Mouse (Mus musculus): ENCODE measurements around the gene E2f2.

Gene E2f2

GRCm38 (mm10) chr4:136154462-136154861 lies 17.7 kb upstream of the E2f2 start:
- ChIA-PET POLR2A (no interaction called here), CTCF (interaction anchor here in 2 of 4 experiments (0.6 to 0.9 kb wide), 2 partner anchors 9 to 23 kb away, joined by 3 to 4 read pairs; no protein-coding TSS in a partner anchor)

GRCm38 (mm10) chr4:136158498-136158897 lies 13.7 kb upstream of the E2f2 start:
- CTCF ChIA-PET, result interaction anchor here in 3 of 4 experiments (0.5 to 3.4 kb wide), 32 partner anchors 8 to 477 kb away, joined by 3 to 26 read pairs (median 4); partner anchors contain the start of gene Rpl11 (in 1 of the 3)
- POLR2A ChIA-PET, result interaction anchor here in 2 of 4 experiments (0.7 to 2.6 kb wide), 10 partner anchors 11 to 110 kb away, joined by 3 to 13 read pairs (median 7); partner anchors contain the start of gene Rpl11 (in 2 of the 2)

GRCm38 (mm10) chr4:136159802-136160397 lies 12.3 kb upstream of the E2f2 start:
- CTCF ChIA-PET, result interaction anchor here (0.6 to 3.4 kb wide), 54 partner anchors 9 to 240 kb away, joined by 3 to 26 read pairs (median 4); partner anchors contain the start of genes Rpl11 (in 2 of the 4), Asap3 (in 1 of the 4), E2f2 (in 1 of the 4) and Fuca1 (in 1 of the 4)
- POLR2A ChIA-PET, result interaction anchor here in 3 of 4 experiments (0.8 to 2.6 kb wide), 17 partner anchors 10 to 111 kb away, joined by 3 to 13 read pairs (median 5); partner anchors contain the start of genes Rpl11 (in 3 of the 3) and E2f2 (in 1 of the 3)

GRCm38 (mm10) chr4:136163448-136163847 lies 8.7 kb upstream of the E2f2 start:
- POLR2A ChIA-PET, result interaction anchor here in 2 of 4 experiments (0.6 to 2.8 kb wide), 15 partner anchors 8 to 1594 kb away, joined by 3 to 12 read pairs (median 3); partner anchors contain the start of gene Pithd1 (in 1 of the 2)

GRCm38 (mm10) chr4:136164981-136165380 lies 7.2 kb upstream of the E2f2 start:
- CTCF ChIA-PET, result interaction anchor here in 1 of 4 experiments (0.8 kb wide), 1 partner anchor 8 kb away, joined by 4 read pairs; no protein-coding TSS in a partner anchor
- POLR2A ChIA-PET, result interaction anchor here in 2 of 4 experiments (1.0 to 2.8 kb wide), 4 partner anchors 8 to 30 kb away, joined by 3 to 12 read pairs (median 4); no protein-coding TSS in a partner anchor

More at GRCm38 (mm10) chr4:136163448-136163847, 8.7 kb upstream of the E2f2 start:
- CTCF ChIA-PET, result interaction anchor here in 3 of 4 experiments (0.6 to 2.2 kb wide), 17 partner anchors 9 to 93 kb away, joined by 3 to 9 read pairs (median 4); partner anchors contain the start of gene E2f2 (in 1 of the 3)

GRCm38 (mm10) chr4:136167701-136168100 lies 4.5 kb upstream of the E2f2 start:
- CTCF ChIA-PET, result no interaction called here
- POLR2A ChIA-PET, result no interaction called here

GRCm38 (mm10) chr4:136170401-136170800 lies 1.8 kb upstream of the E2f2 start:
- CTCF ChIA-PET, result interaction anchor here in 2 of 4 experiments (0.6 to 4.2 kb wide), 3 partner anchors 10 to 154 kb away, joined by 3 to 36 read pairs (median 3); no protein-coding TSS in a partner anchor
- POLR2A ChIA-PET, result interaction anchor here in 2 of 4 experiments (0.6 to 5.9 kb wide), 8 partner anchors 10 to 373 kb away, joined by 3 to 34 read pairs (median 10); partner anchors contain the start of gene Rpl11 (in 1 of the 2)

- CTCF ChIA-PET, result interaction anchor here in 3 of 4 experiments (0.6 to 4.2 kb wide), 12 partner anchors 9 to 707 kb away, joined by 3 to 36 read pairs (median 3); partner anchors contain the start of gene Zfp46 (in 1 of the 3)
- POLR2A ChIA-PET, result interaction anchor here (0.6 to 5.9 kb wide), 39 partner anchors 9 to 1819 kb away, joined by 3 to 34 read pairs (median 4); partner anchors contain the start of genes Rpl11 (in 2 of the 4) and Asap3 (in 1 of the 4)
These were observed 739 bp upstream of the E2f2 start for GRCm38 (mm10) chr4:136171455-136171854.

GRCm38 (mm10) chr4:136172542-136173209 lies 482 bp downstream of the E2f2 start:
- CTCF ChIA-PET, result interaction anchor here (0.5 to 4.2 kb wide), 16 partner anchors 8 to 464 kb away, joined by 3 to 36 read pairs (median 4); partner anchors contain the start of gene Zfp46 (in 1 of the 4)
- POLR2A ChIA-PET, result interaction anchor here (0.5 to 5.9 kb wide), 42 partner anchors 8 to 1749 kb away, joined by 3 to 34 read pairs (median 6); partner anchors contain the start of genes Rpl11 (in 2 of the 4), Asap3 (in 1 of the 4) and Fuca1 (in 1 of the 4)

- POLR2A ChIA-PET, result interaction anchor here (0.5 to 5.9 kb wide), 31 partner anchors 7 to 694 kb away, joined by 3 to 34 read pairs (median 9); partner anchors contain the start of genes Rpl11 (in 2 of the 4), Asap3 (in 1 of the 4) and Fuca1 (in 1 of the 4)
- CTCF ChIA-PET, result interaction anchor here (0.7 to 4.2 kb wide), 10 partner anchors 7 to 465 kb away, joined by 3 to 36 read pairs (median 4); partner anchors contain the start of gene Zfp46 (in 1 of the 4)
These were observed 1.1 kb downstream of the E2f2 start for GRCm38 (mm10) chr4:136173210-136173715.

- ChIA-PET CTCF (interaction anchor here in 3 of 4 experiments (0.6 to 2.2 kb wide), 7 partner anchors 11 to 415 kb away, joined by 3 to 17 read pairs (median 5); partner anchors contain the start of gene Myom3 (in 1 of the 3)), POLR2A (interaction anchor here in 2 of 4 experiments (0.6 to 5.9 kb wide), 21 partner anchors 11 to 1426 kb away, joined by 3 to 34 read pairs (median 9); partner anchors contain the start of genes Rpl11 (in 2 of the 2), Asap3 (in 1 of the 2) and Hnrnpr (in 1 of the 2))
These were observed 2.3 kb downstream of the E2f2 start for GRCm38 (mm10) chr4:136174216-136175193.

GRCm38 (mm10) chr4:136176022-136176552 lies 3.9 kb downstream of the E2f2 start:
- ChIA-PET CTCF (interaction anchor here in 2 of 4 experiments (0.5 to 1.3 kb wide), 3 partner anchors 13 to 379 kb away, joined by 3 to 7 read pairs (median 4); no protein-coding TSS in a partner anchor), POLR2A (interaction anchor here in 2 of 4 experiments (0.6 to 5.6 kb wide), 9 partner anchors 16 to 1659 kb away, joined by 3 to 71 read pairs (median 5); no protein-coding TSS in a partner anchor)

GRCm38 (mm10) chr4:136177244-136177611 lies 5.0 kb downstream of the E2f2 start:
- ChIA-PET POLR2A (interaction anchor here (0.6 to 5.6 kb wide), 23 partner anchors 8 to 1223 kb away, joined by 3 to 71 read pairs (median 4); partner anchors contain the start of genes Rpl11 (in 1 of the 4) and Srsf10 (in 1 of the 4)), CTCF (interaction anchor here (0.7 to 2.6 kb wide), 9 partner anchors 12 to 794 kb away, joined by 3 to 8 read pairs (median 5); no protein-coding TSS in a partner anchor)

- POLR2A ChIA-PET, result interaction anchor here (0.6 to 5.6 kb wide), 42 partner anchors 7 to 1223 kb away, joined by 3 to 71 read pairs (median 4); partner anchors contain the start of genes Rpl11 (in 2 of the 4) and Srsf10 (in 1 of the 4)
These were observed 5.6 kb downstream of the E2f2 start for GRCm38 (mm10) chr4:136177612-136178474.

GRCm38 (mm10) chr4:136178475-136178921 lies 6.3 kb downstream of the E2f2 start:
- ChIA-PET POLR2A (interaction anchor here (0.6 to 5.6 kb wide), 28 partner anchors 8 to 739 kb away, joined by 3 to 71 read pairs (median 4); partner anchors contain the start of gene Rpl11 (in 2 of the 4)), CTCF (interaction anchor here (0.6 to 3.4 kb wide), 13 partner anchors 9 to 518 kb away, joined by 3 to 19 read pairs (median 4); partner anchors contain the start of gene Asap3 (in 1 of the 4))

More at GRCm38 (mm10) chr4:136177612-136178474, 5.6 kb downstream of the E2f2 start:
- CTCF ChIA-PET, result interaction anchor here (0.6 to 2.6 kb wide), 15 partner anchors 8 to 793 kb away, joined by 3 to 8 read pairs (median 4); partner anchors contain the start of gene Asap3 (in 1 of the 4)
